Mouse (Mus musculus): ENCODE results near the gene Mei1.

Gene Mei1

DNA sequence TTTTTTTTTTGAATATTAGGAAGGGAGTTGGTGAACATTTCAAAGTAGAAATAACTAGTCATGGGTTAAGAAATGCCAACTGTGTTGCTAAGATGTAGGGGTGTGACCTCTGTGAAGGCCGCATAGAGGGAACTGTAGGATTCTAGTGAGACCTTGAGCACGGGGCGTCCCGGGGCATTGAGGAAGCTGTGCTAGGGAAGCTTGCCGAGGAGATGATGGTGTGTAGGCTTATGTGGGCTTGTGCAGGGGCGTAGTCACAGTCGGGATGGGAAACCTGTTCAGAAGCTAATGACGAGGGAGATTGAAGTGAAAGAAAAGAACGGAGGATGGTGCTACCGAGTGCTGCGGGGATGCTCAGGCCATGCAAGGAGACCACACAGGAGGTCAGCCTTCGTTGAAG, 82.2 kb downstream of the Mei1 start:
- no peak for DNase-seq (ENCODE audit: low spot score)

DNA sequence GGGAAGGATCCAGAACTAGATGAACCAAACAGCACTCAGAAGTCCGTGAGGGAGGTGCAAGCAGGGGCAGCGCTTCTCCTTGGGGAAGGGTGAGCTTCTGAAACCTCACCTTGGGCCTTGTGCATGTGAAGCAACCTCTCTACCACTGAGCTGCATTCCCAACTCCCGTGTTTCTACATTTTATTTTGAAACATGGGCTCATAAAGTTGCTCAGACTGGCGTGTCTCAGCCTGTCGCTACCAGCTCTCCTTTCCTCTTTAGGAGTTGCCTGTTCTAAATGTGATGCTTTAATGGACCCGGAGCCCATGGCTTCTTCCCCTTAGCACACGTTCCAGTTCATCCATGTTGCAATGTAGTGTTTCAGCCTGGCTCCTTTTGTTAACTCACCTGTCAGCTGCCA, 82.6 kb downstream of the Mei1 start:
- no peak for DNase-seq (ENCODE audit: low spot score)

DNA sequence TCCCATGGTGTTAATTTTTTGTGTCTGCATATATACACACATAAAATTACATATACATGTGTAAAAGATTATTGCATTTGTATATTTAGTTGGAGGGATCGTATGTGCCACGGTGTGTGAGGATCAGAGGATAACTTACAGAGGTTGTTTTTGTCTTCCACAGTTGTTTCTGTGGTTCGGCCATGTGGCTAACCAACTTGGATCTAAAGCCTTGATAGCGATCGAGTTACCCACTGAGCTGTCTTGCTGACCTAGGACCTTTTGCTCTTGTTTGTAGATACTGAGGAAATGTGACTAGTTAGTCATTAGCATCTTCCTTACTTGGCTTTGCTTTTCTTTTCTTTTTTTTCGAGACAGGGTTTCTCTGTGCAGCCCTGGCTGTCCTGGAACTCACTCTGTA, 86.5 kb downstream of the Mei1 start:
- DNase-seq (ENCODE audit: low spot score): no peak

DNA sequence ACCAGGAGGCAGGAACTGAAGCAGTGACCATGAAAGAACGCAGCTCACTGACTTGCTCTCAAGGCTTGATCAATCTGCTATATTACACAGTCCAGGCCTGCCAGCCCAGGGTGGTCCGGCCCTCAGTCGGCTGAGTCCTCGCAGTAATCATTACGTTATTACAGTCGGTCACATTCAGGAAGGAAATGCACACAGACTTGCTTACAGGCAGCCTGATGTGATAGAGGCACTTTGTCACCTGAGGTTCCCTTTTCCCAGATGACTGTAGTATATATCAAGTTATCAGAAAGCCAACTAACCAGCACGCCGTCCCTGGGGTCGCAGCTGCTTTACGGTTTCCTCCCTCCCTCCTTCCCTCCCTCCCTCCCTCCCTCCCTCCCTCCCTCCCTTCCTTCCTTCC, 87.1 kb downstream of the Mei1 start:
- DNase-seq (ENCODE audit: low spot score): no peak

DNA sequence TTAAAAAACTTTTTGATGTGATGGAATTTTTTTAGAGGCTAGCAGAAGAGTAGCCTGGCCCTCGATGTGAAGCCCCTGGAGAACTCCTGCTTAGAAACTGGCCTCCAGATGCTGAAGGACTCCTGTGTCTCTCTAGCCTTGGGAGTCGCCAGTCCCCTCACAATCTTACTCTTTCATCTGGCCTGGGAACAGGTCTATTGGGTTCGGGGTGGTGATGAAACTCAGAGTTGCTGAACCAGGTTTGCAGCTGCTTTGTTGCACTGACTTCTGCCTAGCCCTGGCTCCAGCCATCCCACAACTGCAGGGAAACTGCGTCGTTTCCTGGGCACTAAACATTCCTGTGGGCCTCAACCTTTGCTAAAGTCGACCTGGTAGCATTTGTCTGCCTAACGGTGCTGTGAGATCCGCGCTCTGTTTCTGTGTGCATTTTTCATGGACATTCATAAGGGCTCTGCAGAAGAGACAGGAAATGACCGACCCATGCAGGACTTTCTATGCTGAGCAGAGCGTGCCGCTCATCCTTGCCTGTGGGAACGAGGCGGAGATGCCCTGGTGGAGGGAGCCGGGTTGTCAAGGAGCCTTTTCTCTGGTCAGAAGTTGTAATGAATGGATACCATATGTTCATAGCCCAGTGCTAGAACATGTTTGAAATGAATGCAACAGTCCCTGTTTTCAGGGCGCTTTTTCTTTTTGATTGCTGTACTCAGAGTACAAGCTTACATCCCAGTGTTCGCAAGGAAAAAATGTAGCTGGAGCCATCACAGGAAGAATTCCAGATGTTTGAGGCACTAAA, 88.6 kb downstream of the Mei1 start:
- no peak for DNase-seq (ENCODE audit: low spot score)

DNA sequence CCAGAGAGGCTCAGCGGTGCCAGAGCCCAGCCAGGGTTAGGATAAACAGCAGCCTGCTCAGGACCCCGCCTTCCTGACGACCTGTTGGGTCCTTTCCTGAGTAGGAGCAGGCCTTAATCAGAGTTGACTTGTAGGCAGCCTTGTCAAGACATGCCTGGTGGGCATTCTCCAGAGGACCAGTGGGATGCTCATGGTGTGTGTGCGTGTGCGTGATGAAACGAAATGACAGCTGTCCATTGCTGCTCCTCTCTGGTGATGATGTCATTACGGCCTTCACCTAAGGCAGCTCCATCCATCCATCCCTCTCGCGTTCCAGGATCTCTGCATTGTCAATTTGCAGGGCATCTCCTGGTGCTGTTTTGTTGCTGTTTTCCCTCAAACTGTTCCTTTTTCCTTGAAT, 89.7 kb downstream of the Mei1 start:
- DNase-seq (ENCODE audit: low spot score): no peak

DNA sequence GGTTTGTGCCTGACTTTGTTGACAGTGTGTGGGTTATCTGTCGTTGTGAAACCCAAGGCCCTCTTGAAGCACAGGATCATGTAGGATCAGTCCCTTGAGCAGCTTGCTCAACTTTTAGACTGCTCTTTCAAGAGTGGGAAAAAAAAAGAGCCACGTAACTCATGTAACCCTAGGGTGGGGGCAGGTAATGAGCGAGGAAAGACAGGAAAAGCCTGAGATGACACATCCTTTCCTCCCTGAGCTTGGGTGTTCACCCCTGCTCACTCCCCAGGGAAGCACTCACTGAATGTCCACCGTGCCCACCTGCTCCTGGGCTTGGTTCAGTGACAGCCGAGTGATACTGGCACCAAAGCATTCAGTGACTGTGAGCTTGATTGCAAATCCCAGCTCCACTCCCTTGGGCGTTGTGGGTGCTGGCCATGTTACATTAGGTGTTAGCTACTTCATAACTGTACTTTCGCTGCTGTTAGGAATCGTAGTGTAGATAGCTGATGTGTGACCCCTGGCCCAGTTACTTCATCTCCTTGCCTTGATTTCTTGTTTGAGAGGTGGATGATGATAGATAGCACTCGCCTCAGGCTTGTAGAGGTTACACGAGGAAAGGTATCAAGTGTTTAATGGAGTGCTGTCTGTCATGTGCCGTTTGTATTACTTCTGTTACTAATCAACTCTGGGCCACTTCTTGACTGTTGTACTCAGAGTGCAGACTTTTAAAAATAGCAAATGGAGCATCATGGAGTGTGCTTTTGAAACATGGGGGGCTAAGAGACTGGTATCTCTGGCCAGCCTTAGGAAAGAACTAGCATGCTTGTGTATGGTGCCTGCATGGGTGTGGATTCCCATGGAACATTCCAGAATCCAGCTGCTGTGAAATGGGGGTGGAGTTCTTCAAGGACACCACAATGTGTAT, 91.2 kb downstream of the Mei1 start:
- no peak for DNase-seq (ENCODE audit: low spot score)

DNA sequence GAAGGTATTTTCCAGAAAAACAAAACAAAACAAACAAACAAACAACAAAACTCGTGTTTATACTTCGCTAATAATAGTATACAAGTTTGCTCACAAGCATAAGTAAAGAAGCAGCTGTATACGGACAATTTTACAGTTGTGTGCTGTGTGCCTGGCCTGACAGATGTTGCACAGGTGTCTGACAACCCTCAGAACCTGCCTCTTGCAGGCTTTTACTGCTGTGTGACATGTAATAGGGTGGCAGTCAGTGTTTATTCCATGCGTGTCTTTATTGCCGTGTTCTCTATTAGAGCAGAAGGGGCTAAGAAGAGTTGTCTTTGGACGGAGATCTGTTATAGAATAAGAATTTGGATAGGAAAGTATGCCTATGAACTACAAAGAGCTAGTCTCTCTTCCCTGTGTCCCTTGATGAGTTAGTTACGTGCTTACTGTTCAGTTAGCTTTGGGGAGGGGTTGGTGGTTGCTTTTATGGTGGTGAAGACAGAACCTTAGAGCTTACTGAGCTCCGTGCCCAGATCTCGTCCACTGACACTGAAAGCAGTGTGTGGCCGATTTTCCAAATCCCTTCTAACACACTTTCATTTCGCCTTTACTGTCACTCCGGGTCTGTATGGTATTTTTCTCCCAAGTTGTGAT, 92.3 kb downstream of the Mei1 start:
- no peak for DNase-seq (ENCODE audit: low spot score)

DNA sequence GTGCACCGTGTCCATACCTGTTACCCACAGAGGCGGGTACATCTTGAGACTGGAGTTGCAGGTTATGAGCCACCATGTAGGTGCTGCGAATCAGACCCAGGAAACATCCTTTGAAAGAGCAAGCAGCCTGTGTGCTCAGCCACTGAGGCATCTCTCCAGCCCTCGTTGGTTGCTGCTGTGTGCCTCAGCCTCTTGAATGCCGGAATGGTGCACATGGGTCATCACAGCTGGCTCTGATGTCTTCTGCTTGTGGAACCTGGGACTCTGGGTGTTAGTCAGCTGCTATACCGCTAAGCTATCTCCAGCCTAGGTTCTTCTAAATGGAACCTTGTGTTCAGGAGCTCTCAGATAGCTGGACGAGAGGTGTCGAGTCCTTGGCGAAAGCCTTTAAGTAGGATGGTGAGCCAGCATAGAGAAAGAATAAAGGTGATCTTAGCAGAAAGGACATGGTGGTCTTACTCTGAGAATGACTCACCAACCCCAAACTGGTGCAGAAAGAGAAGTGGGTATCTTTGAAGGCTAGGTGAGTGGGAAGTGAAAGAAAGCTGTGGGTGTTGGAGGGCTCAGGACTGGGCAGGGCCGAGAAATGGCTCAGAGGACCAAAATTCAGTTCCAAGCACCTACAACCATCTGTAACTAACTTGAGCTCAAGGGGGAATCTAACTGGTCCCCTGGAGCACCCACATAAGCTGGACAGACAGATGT, 93.7 kb downstream of the Mei1 start:
- DNase-seq (ENCODE audit: low spot score): no peak

DNA sequence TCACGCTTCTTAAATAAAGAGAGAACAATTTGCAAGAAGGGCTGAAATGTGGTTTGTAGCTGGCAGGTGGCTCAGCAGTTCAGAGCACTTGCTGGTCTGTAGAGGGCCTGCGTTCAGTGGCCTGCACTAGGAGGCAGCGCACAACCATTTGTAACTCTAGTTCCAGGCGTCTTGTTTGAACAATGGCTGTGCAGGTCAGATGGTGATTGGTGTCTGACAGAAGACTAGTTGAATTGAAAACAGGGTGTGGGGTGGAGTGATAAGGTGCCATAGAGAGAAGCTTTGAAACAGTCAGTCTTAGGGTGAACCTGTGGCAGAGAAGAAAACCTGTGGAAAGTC, 94.2 kb downstream of the Mei1 start:
- DNase-seq (ENCODE audit: low spot score): no peak

DNA sequence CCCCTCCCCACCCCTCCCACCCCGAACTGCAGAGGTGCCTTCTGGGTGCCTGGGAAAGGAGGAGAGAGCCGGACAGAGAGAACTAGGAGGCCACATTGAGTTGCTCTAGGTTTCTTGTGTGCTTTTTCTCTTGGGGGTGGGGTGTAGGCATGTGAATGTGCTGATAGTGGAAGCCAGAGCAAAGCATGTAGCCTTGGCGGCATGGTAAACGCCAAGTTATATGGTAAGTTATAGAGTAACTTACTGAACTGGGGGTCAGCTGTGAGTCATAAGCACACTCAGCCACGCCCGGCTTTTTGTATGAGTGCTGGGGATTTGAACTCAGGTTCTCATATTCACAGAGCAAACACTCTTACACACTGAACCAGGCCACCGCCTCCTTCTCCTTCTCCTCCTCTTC, 94.7 kb downstream of the Mei1 start:
- DNase-seq (ENCODE audit: low spot score): no peak

DNA sequence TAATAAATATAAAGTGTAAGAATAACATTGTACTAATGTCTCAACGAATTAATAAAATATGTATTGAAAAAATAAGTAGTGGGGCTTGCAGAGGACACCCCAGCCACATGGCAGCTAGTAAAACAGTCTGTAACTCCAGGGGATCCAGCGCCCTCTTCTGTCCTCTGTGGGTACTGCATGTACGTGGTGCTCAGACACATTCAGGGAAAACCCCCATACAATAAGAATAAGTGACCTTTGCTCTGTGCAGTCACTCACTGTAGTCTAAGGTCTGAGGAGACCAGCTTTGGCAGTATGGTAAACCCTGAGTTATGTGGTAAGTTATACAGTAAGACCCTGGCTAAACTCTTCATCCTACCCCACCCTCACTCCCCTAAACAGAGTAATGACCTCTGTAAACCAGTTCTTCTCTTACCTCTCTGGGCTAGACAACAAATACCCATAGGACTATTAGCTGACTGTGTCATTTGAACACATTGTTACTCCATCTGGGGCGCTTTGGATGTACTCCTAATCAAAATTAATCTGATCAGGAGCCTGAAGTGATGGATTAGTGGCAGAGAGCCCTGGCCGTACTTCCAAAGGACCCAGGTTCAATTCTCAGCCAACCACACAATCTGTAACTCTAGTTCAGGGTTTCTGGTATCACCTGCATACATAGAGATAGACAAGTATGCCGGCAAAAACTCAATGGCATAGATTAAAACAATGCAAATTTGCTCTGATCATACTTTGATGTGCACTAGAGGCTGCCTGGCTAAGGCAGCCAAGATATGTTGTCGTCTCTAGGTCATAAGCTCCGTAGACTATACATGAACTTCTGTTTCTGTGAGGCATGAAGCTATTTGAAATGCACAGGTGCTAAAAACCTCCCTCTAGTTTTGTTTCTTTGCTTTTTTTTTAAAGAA, 95.8 kb downstream of the Mei1 start:
- DNase-seq (ENCODE audit: low spot score): peak; percentile 59

DNA sequence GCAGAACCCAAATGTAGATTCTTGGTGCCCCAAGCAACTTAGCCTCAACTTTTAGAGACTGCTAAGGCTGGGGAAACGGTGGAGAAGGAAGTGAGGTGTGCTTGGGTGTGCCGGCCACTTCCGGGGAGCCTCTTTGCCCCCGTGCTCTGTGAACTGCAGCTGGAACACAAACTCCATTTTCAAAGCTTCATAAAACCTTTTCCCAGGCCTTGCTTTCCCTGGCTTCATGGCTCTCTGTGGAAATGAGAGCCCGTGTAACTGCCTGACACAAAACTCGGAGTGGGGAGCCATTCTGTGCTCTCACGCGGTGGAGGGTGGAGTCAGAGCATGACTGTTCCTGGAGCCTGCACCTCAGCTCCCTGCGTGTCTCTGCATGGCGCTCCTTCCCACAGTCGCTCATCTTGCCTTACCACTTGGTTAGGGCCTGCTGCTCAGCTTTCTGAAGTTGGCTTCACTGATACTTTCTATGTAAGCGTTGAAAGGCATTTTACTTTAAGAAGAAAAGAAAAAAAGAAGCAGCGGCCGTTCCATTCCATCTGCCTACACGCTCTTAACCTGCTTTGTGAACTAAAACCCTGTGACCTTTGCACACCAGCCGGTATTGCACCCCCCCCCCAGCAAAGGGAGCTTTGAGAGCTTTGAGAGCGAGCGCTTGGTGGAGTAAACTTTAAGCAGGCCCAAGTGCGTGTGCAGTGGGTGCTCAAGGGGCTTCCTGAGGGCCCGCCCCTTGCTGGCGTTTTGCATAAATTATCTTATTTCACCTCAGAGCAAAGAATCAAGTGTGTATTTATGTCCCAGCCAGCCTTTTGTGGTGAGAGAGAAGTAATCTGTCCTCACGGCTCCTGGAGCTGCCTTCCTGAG, 96.7 kb downstream of the Mei1 start:
- no peak for DNase-seq (ENCODE audit: low spot score)

DNA sequence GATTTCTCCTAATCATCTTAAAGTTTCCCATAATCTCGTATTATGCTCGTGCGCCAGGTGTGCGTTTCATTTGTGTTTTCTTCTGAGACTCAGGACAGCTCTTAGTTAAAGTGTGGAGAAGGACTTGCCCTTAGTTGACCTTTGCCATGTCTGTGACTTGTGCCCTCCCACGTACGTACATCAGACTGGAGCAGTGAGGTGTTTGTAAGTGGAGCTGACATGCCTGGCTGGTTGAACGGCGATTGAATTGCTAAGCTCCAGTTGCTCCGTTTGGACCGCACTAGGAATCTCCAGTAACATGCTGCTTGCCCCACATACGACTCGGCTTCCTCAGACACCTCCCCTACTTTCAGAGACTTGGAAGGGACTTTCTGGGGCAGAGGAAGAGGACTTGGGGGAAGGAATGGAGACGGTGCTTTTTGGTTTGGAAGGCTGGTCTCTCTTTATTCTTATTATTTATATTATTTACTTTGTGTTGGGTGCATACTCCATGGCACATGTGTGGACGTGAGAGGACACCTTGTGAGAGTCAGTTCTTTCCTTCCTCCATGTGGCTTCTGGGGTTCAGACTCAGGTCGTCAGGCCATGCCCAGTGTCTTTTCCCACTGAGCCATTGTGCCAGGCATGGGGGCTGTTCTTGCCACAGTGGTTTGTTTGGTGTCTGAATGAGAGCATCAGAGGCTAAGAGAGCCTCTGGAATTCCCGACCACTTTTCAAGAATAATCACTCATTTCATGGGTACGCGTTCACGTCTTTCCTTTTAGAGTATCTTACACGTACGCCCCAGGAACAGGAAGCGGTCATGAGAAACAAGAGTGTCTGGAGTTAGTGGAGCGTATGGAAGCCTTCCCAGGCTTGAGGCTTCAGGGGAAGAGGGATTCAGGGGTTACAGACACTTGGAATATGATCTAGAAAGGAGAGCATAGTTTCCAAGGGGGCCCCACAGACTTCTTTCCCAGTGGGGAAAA, 97.7 kb downstream of the Mei1 start:
- DNase-seq (ENCODE audit: low spot score): no peak

DNA sequence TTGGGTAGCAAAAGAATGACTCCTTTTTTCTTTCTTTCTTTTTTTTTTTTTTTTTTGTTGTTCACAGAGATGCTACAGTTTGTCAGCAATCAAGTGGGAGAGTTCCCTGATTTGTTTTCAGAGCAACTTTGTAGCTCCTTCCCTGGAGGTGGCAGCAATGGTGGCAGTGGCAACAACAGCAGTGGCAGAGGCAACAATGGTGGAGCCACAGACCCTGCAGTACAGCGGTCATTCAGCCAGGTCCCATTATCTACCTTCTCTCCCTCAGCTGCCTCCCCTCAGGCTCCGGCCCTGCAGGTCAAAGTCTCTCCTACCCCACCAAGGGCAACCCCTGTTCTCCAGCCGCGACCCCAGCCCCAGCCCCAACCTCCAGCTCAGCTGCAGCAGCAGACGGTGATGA, 99.9 kb downstream of the Mei1 start:
- DNase-seq (ENCODE audit: low spot score): no peak

DNA sequence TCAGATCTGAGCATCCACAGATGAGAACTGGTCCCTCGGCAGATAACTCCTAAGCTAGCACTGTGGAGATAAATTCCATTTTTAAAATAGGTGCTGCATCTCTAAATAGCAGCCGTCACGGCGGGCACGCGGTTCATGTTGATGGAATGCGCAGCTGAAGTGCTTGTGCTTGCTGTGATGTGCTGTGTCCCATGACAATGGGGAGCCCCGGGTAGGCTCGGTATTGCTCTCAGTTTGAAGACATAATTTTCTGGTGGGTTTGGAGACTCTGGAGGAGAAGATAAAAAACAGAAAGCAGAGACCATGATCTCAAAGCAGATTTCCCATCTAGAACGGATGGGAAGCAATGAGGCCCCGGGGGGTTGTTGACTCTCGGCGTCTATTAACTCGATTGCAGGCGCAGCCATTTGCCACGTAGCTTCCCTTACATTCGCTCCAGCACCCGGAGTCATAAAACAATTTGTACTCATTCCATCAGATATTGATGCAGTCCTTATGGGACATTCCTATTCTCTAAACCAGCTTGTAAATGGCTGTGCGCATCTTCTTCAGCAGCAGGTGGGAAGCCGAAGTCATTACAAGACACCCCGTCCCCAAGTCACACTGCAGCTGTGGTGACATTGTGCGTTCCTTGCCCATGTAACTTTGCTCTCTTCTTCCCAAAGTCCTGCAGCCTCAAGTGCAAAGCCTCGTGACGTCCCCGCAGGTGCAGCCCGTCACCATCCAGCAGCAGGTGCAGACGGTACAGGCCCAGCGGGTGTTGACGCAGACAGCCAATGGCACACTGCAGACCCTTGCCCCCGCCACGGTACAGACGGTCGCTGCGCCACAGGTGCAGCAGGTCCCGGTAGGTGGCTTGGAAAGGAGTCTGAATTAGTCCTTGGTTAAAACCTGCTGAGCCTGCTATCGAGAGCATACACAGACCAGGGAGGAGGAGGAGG, 100.9 kb downstream of the Mei1 start:
- no peak for DNase-seq (ENCODE audit: low spot score)

DNA sequence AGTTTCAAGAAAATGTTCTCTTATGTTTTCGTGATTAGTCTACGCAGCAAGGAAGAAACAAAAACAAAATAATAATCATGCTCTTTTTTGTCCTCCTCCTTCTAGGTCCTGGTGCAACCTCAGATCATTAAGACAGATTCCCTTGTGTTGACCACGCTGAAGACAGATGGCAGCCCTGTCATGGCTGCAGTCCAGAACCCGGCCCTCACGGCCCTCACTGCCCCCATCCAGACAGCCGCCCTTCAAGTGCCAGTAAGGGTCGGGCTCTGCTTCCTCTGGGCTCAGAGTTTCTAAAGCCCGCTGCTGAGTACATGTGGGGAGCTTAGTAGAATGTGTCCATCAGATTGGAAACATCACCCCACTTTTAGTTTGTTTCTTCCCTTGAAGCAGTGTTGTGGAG, 102.9 kb downstream of the Mei1 start:
- no peak for DNase-seq (ENCODE audit: low spot score)

DNA sequence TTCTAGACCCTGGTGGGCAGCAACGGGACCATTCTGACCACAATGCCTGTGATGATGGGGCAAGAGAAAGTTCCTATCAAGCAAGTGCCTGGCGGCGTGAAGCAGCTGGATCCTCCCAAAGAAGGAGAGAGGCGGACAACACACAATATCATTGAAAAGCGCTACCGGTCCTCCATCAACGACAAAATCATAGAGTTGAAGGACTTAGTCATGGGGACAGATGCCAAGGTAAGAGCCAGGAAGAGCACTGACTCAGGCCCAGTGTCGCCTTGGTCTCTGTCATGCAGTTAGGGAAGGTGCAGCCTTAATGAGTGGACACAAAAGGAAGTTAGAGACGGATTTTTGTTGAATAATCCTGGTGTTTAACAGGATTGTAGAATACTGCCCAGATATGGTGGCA, 105.3 kb downstream of the Mei1 start:
- no peak for DNase-seq (ENCODE audit: low spot score)
